In the genomic region with DNA sequence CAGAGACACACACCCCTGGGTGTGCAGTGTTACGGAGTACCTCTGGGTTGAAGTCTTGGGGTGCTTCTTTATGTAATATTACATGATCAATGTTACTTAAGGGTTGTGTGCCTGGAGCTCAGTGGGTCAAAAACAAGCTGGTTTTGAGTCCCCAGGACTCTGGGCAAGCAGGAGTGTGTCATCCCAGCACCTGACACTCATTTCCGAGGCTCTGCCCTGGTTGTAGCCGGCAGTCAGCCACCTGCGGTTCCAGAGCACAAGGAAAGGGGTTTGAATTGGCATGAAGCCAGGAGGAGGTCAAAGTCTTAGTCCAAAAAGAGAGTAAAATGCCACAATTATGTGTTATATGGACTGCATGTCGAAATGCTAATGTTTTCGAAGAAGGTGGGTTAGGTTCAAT, we compare ENCODE assay signal across 15 mouse cellular contexts.
DNase-seq lines count a peak whose midpoint lies in the region; ATAC-seq and TF ChIP-seq lines count a peak whose summit lies in the region.
"Had no signal": no experiment of that assay in that cellular context is flagged by ENCODE, and none has a peak within 500 bp of the region (broad histone marks: within the 10 kb centered on the region; RNA-seq: fewer than 3 reads in every experiment).

No protein-coding gene starts in this region.

- no peak overlapping the region for H3K4me2 ChIP-seq in forebrain, embryonic 15.5 days (replicated peaks)
- H3K4me2 ChIP-seq in forebrain, embryonic 13.5 days, result no peak overlapping the region
- no peak overlapping the region for H3K4me2 ChIP-seq in hindbrain, postnatal 0 days (ENCODE audit: low read depth, low read length)
- no peak overlapping the region for H3K4me2 ChIP-seq in midbrain, embryonic 15.5 days
- H3K4me2 ChIP-seq: midbrain, embryonic 12.5 days had no signal

- H3K4me1 ChIP-seq in forebrain, embryonic 15.5 days, result peaks cover 9% of the 10 kb centered on the region; the same call in 1 of the 2 replicates
- H3K4me1 ChIP-seq in forebrain, embryonic 13.5 days, result peaks cover 10% of the 10 kb centered on the region
- H3K4me1 ChIP-seq in hindbrain, postnatal 0 days (ENCODE audit: insufficient read depth, low read length), result no peaks in the 10 kb centered on the region
- H3K4me1 ChIP-seq in midbrain, embryonic 15.5 days, result peaks cover 9% of the 10 kb centered on the region; the same call in 1 of the 2 replicates

- no peak overlapping the region for H3K9ac ChIP-seq in forebrain, embryonic 15.5 days (replicated peaks)
- no peak overlapping the region for H3K9ac ChIP-seq in forebrain, embryonic 13.5 days
- no peak overlapping the region for H3K9ac ChIP-seq in hindbrain, postnatal 0 days (replicated peaks; ENCODE audit: low read length)
- H3K9ac ChIP-seq in midbrain, embryonic 15.5 days, result no peak overlapping the region
- H3K9ac ChIP-seq: liver, embryonic 14.5 days; midbrain, embryonic 12.5 days had no signal

- ATAC-seq in forebrain, embryonic 15.5 days (replicated peaks), result 0 out of 2 replicates have a peak, but pooled peaks have one; percentile 32
- ATAC-seq in forebrain, embryonic 13.5 days, result no peak; the same call in 1 of the 2 replicates
- peak; percentile 12; the same call in 1 of the 2 replicates for ATAC-seq in hindbrain, postnatal 0 days
- no peak for ATAC-seq in midbrain, embryonic 15.5 days (replicated peaks)

- no peaks in the 10 kb centered on the region for H3K36me3 ChIP-seq in forebrain, embryonic 15.5 days
- H3K36me3 ChIP-seq in forebrain, embryonic 13.5 days (ENCODE audit: poor library complexity, severe bottlenecking), result no peaks in the 10 kb centered on the region
- H3K36me3 ChIP-seq in hindbrain, postnatal 0 days (ENCODE audit: insufficient read depth, low read length), result no peaks in the 10 kb centered on the region
- H3K36me3 ChIP-seq in midbrain, embryonic 15.5 days (replicated peaks), result no peaks in the 10 kb centered on the region
- H3K36me3 ChIP-seq: midbrain, embryonic 12.5 days had no signal

- TF ChIP-seq CTCF in hindbrain, postnatal 0 days (IDR thresholded peaks at IDR 0.05; ENCODE audit: low read depth), result no peak

- H3K9me3 ChIP-seq in forebrain, embryonic 15.5 days, result no peaks in the 10 kb centered on the region
- H3K9me3 ChIP-seq in forebrain, embryonic 13.5 days (replicated peaks), result no peaks in the 10 kb centered on the region
- H3K9me3 ChIP-seq in hindbrain, postnatal 0 days (ENCODE audit: low read length), result no peaks in the 10 kb centered on the region
- no peaks in the 10 kb centered on the region for H3K9me3 ChIP-seq in midbrain, embryonic 15.5 days
- H3K9me3 ChIP-seq: heart, embryonic 10.5 days; midbrain, embryonic 12.5 days had no signal

- 56% methylated on average over 6 of the region's 6 CpGs for WGBS in forebrain, embryonic 15.5 days
- WGBS in forebrain, embryonic 13.5 days, result 66% methylated on average over 6 of the region's 6 CpGs
- 68% methylated on average over 6 of the region's 6 CpGs for WGBS in hindbrain, postnatal 0 days
- 65% methylated on average over 6 of the region's 6 CpGs for WGBS in midbrain, embryonic 15.5 days

- H3K4me3 ChIP-seq in forebrain, embryonic 15.5 days, result no peak overlapping the region
- H3K4me3 ChIP-seq in forebrain, embryonic 13.5 days, result no peak overlapping the region
- H3K4me3 ChIP-seq in hindbrain, postnatal 0 days (ENCODE audit: low read length), result no peak overlapping the region
- no peak overlapping the region for H3K4me3 ChIP-seq in midbrain, embryonic 15.5 days
- H3K4me3 ChIP-seq: heart, embryonic 10.5 days; midbrain, embryonic 12.5 days had no signal

- H3K27me3 ChIP-seq in forebrain, embryonic 15.5 days, result no peaks in the 10 kb centered on the region
- H3K27me3 ChIP-seq in forebrain, embryonic 13.5 days, result no peaks in the 10 kb centered on the region
- H3K27me3 ChIP-seq in hindbrain, postnatal 0 days (ENCODE audit: insufficient read depth, low read length), result no peaks in the 10 kb centered on the region
- H3K27me3 ChIP-seq in midbrain, embryonic 15.5 days (replicated peaks), result no peaks in the 10 kb centered on the region
- H3K27me3 ChIP-seq: midbrain, embryonic 12.5 days had no signal

- DNase-seq in ZHBTc4 (ENCODE audit: low read depth, low spot score) (peak; percentile 35), MN1 (ENCODE audit: low spot score) (no peak)
- DNase-seq in hindbrain, postnatal 0 days (ENCODE audit: low spot score), result no peak
- DNase-seq in cerebellum, adult 9-11 months, result no peak
- DNase-seq in adrenal gland, adult 2 months, result no peak
- DNase-seq: cerebellum, adult 18-20 months; gastrocnemius, postnatal 10 days; heart, postnatal 4 days; thymus, postnatal 36 days had no signal

- H3K27ac ChIP-seq in forebrain, embryonic 15.5 days (replicated peaks), result no peak overlapping the region
- no peak overlapping the region for H3K27ac ChIP-seq in forebrain, embryonic 13.5 days
- H3K27ac ChIP-seq in hindbrain, postnatal 0 days, result no peak overlapping the region; the same call in 1 of the 2 replicates
- 0 out of 2 replicates have a peak overlapping the region, but pooled peaks have one; percentile 16 for H3K27ac ChIP-seq in midbrain, embryonic 15.5 days
- H3K27ac ChIP-seq: heart, embryonic 10.5 days; liver, embryonic 14.5 days; midbrain, embryonic 12.5 days had no signal

Comparison
In these comparisons a context has a peak if more than half of its experiments do, and no peak if none do; other contexts are left out.
1. ATAC-seq: peak in forebrain, embryonic 15.5 days (single experiment) and hindbrain, postnatal 0 days (single experiment); none in forebrain, embryonic 13.5 days (single experiment) and midbrain, embryonic 15.5 days (single experiment).